Mouse (Mus musculus) E14TG2a.4 (cell line): Measurements from ENCODE around the gene Irs1.

Experiments used
- CTCF ChIP-seq: conservative IDR thresholded peaks from 2 replicates; pipeline ENCODE4 v1.5.1; 2014; ENCODE audit warnings: low read length
- NANOG ChIP-seq: IDR thresholded peaks from 2 replicates; pipeline ENCODE4 v1.6.1; 2014; ENCODE audit warnings: borderline replicate concordance, low read length, mixed read lengths
- POU5F1 ChIP-seq: IDR thresholded peaks from 2 replicates; pipeline ENCODE4 v1.6.1; 2014; ENCODE audit warnings: low read length, borderline replicate concordance

DNA sequence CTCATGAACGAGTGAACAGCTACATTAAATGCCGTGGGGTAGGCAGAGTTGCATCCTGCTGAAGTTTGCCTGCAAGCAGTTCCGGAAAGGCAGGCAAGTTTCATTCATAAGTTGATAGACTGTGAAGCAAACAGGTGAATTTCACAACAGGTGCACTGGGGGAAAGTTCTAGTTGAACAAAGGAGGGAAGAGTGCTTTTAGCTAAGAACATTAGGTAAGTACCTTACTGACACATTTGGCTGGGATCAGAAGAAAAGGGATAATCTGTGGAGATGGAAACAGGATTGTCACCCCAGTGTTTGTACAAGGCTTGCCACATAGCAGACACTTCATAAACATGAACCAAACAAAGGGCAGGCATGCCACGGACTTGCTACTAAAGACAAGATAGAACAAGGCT, 53.0 kb downstream of the Irs1 start:
- no peak for TF ChIP-seq CTCF
- no peak for TF ChIP-seq POU5F1
- no peak for TF ChIP-seq NANOG
